Mouse (Mus musculus) spleen, adult 2 months (tissue): ENCODE data around the gene Banf2.

ENCODE experiments used
- CTCF ChIP-seq: fragments of 200-500 bp; IDR thresholded peaks from 2 replicates; pipeline ENCODE4 v1.5.1; 2011; ENCODE audit warnings: mild to moderate bottlenecking, inconsistent platforms; ENCODE audit not compliant: insufficient read depth, insufficient read length, insufficient replicate concordance; ENCODE audit errors: extremely low read depth
- POLR2A ChIP-seq: fragments of 200-500 bp; IDR thresholded peaks from 2 replicates; pipeline ENCODE4 v1.6.1; 2011; ENCODE audit warnings: low read depth, low read length, inconsistent platforms

DNA sequence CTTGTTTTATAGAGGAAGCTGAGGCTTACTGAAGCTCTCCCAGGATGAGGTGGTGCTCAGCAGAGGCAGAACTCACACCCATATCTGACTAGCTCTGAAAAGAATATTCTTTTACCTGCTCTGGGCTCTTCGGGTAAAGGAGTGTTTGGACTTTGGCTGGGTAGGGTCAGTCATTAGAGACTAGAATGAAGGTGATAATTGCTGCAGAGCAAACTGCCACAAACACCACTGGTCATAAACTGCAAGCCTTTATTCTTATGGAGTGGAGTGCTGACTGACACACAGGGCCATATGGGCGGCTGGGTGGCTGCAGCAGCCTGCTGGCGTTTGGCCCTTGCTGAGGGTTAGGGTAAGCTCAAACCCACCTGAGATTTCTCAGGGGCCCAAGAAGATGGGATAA lies 46.0 kb downstream of the Banf2 start:
- TF ChIP-seq CTCF (no peak), POLR2A (no peak)
